Mouse (Mus musculus): ENCODE measurements at regions not wholly inside any gene's neighbourhood (a gene's known extent, or its start where the extent isn't known, plus 50 kb on each side); places are given as distances from the start of the nearest gene placed in this dataset.
A peak's percentile ranks its signal among the peaks of the same experiment; 100 is the strongest.
"Not testable (repeated sequence)": the region's sequence is repeated elsewhere in the genome, so short reads cannot be mapped to it uniquely, and the experiment has no call there.

GRCm38 (mm10) chr2:57185151-57185550, 52.3 kb upstream of the Gpd2 start:
- no peak for ATAC-seq

GRCm38 (mm10) chr2:57183108-57183507, 54.3 kb upstream of the Gpd2 start:
- not testable (repeated sequence) for ATAC-seq

- peak; percentile 90 for ATAC-seq
These were observed 55.5 kb upstream of the Gpd2 start for GRCm38 (mm10) chr2:57181692-57182541.

- peak; percentile 52 for ATAC-seq
These were observed 56.1 kb upstream of the Gpd2 start for GRCm38 (mm10) chr2:57181350-57181691.

- no peak for ATAC-seq
These were observed 54.3 kb upstream of the Nr4a2 start for GRCm38 (mm10) chr2:57178056-57178455.

GRCm38 (mm10) chr2:57176547-57176946, 52.7 kb upstream of the Nr4a2 start:
- ATAC-seq = no peak

GRCm38 (mm10) chr2:57175219-57175618, 51.4 kb upstream of the Nr4a2 start:
- ATAC-seq = no peak
